Mouse (Mus musculus) megakaryocyte, embryonic 14.5 days (primary cell): ENCODE measurements around the gene Cbr2.

ENCODE experiments used
- FLI1 ChIP-seq: IDR thresholded peaks from 2 replicates; pipeline ENCODE4 v1.6.1; 2012; ENCODE audit warnings: low read length, inconsistent platforms, mixed read lengths
- GATA1 ChIP-seq: IDR thresholded peaks from 3 replicates; pipeline ENCODE4 v1.6.1; 2012; ENCODE audit warnings: mixed read lengths, low read length, inconsistent platforms, borderline replicate concordance

- TF ChIP-seq GATA1 (no peak), FLI1 (no peak)
Measured at GRCm38 (mm10) chr11:120779876-120780275, 48.0 kb upstream of the Cbr2 start.
